Mouse (Mus musculus) frontal cortex, adult (tissue): ENCODE data around the gene Abcg2.
"Not testable (repeated sequence)": the region's sequence is repeated elsewhere in the genome, so short reads cannot be mapped to it uniquely, and the experiment has no call there.

Source experiments
- ATAC-seq: cut with Nextera tagmentation; 2 replicates; pipeline ENCODE4 v1.9.2; 2017; ENCODE audit warnings: mild to moderate bottlenecking, moderate library complexity, mixed read lengths; ENCODE audit not compliant: low TSS enrichment

Abcg2 gene

DNA sequence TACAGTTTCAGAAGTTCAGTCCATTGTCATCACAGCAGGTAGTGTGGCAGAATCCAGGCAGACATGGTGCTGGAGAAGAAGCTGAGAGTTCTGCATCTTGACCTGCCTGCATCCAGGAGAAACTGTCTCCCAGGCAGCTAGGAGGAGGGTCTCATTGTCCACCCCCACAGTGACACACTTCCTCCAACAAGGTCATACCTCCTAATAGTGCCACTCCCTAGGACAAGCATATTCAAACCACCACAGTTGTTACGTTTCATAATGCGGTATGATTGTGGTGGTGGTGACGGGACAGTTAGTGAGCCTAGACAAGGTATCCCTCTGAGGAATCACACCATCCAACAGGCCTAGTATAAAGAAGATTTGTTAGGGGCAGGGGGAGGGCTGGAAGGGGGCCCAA, at the start of gene Abcg2:
TSS of gene Abcg2 (plus strand) at position 301 of the 400 bp plus-strand sequence.
- not testable (repeated sequence) for ATAC-seq

DNA sequence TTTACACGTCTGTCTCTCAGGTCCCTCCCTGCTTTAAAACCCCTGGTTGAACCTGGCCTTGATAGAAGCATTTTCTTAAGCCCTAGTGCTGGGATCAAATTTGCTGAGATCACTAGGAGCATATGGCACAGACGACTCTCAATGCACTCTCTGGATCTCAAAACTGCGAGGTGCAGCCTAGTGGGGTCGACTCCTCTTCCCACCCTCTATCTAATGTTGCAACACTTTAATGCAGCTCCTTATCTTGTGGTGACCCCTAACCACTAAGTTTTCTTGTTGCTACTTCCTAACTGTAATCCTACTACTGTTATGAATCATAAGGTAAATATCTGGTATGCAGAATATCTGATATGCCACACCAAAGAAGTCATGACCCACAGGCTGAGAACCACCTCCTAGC, 44.1 kb upstream of the Abcg2 start:
- not testable (repeated sequence) for ATAC-seq

DNA sequence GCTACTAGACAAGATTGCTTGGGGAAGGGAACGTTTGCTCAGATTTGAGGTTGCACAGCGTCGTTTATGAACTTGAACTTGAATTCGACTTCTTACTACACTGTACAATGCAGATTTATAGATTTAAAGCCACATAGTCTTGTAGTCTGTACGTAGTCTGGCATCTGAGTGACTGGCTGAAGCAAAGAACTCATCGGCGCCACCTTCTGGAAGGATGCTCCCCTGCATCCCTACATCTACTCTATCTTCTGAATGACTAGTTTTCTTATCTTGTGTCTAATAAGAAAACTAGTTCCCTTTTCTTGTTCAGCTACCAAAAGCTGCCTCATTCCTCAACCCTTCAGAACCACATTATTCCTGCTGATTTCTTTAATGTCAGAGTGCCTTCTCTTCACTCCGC, 41.5 kb upstream of the Abcg2 start:
- not testable (repeated sequence) for ATAC-seq

- ATAC-seq, result not testable (repeated sequence)
These were observed 39.4 kb upstream of the Abcg2 start for GRCm38 (mm10) chr6:58544971-58545370.

GRCm38 (mm10) chr6:58546050-58546449, 38.3 kb upstream of the Abcg2 start:
- ATAC-seq, result 0 out of 2 replicates have a peak, but pooled peaks have one; percentile 55

- ATAC-seq, result peak; percentile 72; the same call in 1 of the 2 replicates
These were observed 37.5 kb upstream of the Abcg2 start for GRCm38 (mm10) chr6:58546816-58547215.

DNA sequence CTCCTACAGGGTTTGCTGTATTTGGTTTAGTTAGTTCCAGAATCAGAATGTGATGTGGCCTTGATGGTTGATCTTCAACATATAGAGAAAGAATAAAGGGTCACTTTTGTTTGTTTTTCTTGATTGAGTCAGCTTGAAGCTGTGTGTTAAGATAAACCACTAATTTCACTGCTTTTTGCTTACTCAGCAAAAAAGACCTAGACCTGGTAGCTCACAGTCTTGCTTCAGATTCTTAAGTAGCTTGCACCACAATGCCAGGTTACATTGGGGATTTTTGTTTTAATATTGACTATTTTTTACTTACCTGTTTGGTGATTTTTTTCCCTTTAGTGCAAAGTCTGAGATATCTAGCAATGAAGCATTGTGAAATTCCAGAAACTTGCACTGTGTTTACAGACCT, 30.5 kb upstream of the Abcg2 start:
- ATAC-seq, result not testable (repeated sequence)

- ATAC-seq, result not testable (repeated sequence)
These were observed 9.9 kb downstream of the Abcg2 start for GRCm38 (mm10) chr6:58593987-58594844.

- ATAC-seq, result not testable (repeated sequence)
These were observed 11.4 kb downstream of the Abcg2 start for GRCm38 (mm10) chr6:58595639-58596293.

DNA sequence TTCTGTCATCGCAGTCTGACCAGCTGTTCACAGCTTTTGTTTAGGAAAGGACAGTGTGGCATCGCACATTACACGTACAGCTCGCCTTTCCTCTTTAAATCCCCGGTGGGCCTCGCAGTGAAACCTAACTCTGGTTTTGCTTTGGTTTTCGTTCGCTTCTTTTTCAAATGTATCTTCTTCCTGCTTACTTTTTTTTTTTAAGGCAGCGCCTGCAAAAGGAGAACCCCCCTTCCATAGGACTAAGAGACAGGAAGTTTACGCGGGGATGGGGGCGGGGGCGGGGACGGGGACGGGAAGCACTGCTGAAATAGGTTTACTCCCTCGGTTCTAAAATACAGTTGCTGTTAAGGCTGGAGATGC, 12.0 kb downstream of the Abcg2 start:
- peak; percentile 76 for ATAC-seq

- ATAC-seq, result not testable (repeated sequence)
These were observed 17.8 kb downstream of the Abcg2 start for GRCm38 (mm10) chr6:58602119-58602518.

- ATAC-seq, result not testable (repeated sequence)
These were observed 18.7 kb downstream of the Abcg2 start for GRCm38 (mm10) chr6:58602991-58603390.

GRCm38 (mm10) chr6:58603485-58604090, 19.3 kb downstream of the Abcg2 start:
- ATAC-seq, result peak; percentile 77

DNA sequence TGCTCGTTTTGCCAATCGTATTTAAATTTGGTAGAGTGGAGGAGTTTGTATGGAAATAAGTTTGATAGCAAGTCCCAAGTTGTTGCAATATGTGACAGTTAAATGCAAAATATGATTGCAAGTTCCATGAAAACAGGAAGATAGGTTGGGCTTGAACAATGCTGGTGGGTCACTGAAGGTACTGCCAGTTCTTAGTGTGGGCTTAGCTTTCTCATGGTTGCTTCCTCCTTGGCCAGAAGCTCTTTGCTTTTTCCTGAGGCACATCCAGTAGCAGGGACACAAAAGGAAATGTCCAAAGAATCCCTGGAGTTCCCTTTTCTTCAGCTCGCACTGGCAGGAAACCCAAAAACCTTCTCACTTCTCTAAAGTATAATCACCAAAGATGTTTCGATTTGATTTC, 22.3 kb downstream of the Abcg2 start:
- ATAC-seq, result no peak

- ATAC-seq, result no peak
These were observed 24.1 kb downstream of the Abcg2 start for GRCm38 (mm10) chr6:58608422-58608821.

DNA sequence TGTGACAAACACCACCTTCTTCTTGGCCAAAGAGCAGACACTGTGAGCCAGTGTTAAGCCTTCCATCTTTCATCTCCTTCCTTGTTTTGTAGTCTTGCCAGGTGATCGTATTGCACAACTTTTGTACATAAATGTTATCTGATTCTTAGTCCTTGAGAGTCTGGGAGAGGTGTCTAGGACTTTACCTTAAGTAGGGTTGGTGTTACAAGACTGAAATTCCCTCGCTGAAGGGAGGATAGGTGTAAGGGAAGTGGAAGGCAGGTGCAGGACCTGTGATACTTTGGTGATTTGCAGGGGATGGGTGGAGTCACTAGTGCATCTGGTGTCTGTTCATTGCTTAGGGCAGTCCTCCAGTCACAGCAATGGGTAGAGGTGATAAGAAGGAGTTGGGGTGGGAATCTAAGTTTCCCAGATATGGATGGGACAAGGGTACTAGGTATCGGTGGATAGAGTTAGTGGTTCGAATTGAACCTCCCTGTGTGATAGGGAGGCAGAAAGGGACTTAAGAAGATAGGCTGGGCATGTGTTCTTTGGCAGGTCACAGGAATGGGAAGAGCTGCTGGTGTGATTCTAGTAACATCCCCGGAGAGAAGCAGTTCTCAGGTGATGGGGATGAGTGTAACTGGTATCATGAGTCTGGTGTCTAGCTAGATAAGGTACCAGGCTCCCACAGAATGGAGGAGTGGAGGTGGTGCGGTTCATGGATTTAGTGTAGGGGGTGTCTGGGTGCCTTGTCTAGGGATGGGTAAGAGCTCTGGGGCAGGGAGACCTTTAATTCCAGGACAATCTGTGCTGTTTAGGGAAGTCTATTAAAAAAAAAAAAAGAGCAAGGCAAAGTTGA, 25.8 kb downstream of the Abcg2 start:
- ATAC-seq, result no peak

GRCm38 (mm10) chr6:58610760-58611654, 26.7 kb downstream of the Abcg2 start:
- ATAC-seq, result no peak

DNA sequence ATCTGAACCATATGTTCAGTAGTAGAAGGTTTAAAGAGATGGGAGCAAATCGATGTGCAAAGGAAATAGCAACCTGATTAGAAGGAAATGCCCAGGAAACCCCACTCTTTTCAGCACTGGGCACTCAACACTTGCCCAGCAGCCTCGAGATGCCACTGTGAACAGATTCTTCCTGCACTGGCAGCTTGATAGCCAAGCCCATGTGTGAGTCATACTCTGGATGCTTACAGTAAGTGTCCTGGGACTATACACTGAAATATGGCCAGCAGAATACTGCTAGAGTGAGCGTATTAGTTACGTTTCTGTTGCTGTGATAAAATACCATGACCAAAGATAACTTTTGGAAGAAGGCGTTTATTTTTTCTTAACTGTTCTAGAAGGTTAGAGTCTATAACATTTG, 39.8 kb downstream of the Abcg2 start:
- ATAC-seq, result no peak

DNA sequence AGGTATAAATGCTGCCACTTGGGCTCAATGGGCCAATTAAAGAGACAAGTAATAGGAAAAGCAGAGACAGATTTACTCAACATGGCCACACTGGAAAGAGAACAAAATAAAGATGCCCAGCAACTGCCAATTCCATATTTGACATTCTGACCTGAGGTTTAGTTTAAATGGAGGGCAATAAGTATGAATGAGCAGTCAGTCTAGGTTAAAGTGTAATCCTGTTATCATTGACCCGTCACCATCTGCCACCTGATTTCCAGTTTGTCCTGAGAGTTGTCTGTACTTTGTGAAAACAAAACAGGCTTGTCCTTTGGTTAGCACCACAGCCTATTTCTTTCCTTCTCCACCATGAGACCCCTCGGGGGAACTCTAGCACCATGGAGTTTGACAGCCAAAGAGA, 44.9 kb downstream of the Abcg2 start:
- no peak for ATAC-seq

- no peak for ATAC-seq
These were observed 48.1 kb downstream of the Abcg2 start for GRCm38 (mm10) chr6:58632419-58632818.

GRCm38 (mm10) chr6:58633731-58634130, 49.4 kb downstream of the Abcg2 start:
- no peak for ATAC-seq
